Mouse (Mus musculus) hindbrain, embryonic 11.5 days (tissue): ENCODE results near the gene Tenm2. TPM values are rescaled to one million over a fixed set of nuclear protein-coding genes. Genes with fewer than 3 reads are reported as not detected.
A peak's percentile ranks its signal among the peaks of the same experiment; 100 is the strongest.

Experiments
- ATAC-seq: fragments of 200-750 bp; cut with Nextera tagmentation; 2 replicates; pipeline ENCODE4 v1.8.0; 2017; ENCODE audit warnings: mild to moderate bottlenecking, moderate TSS enrichment, moderate library complexity; ENCODE audit not compliant: low FRiP score
- DNase-seq: peaks from one replicate; pipeline ENCODE4 v3.0.0-alpha.2; 2015; ENCODE audit warnings: low spot score
- H3K27ac ChIP-seq: fragments of 300-500 bp; sonication (generic); 2 replicates; pipeline ENCODE4 v1.5.1; 2014; ENCODE audit warnings: mild to moderate bottlenecking, low read depth, low read length
- H3K27me3 ChIP-seq: fragments of 300-500 bp; sonication (generic); 2 replicates; pipeline ENCODE4 v1.6.1; 2014; ENCODE audit warnings: mild to moderate bottlenecking, low read length, moderate library complexity, mixed read lengths; ENCODE audit not compliant: control insufficient read depth, insufficient read depth
- H3K36me3 ChIP-seq: fragments of 300-500 bp; sonication (generic); 2 replicates; pipeline ENCODE4 v1.6.1; 2014; ENCODE audit warnings: mild to moderate bottlenecking, low read length, moderate library complexity, mixed read lengths; ENCODE audit not compliant: control insufficient read depth, insufficient read depth
- H3K4me1 ChIP-seq: fragments of 300-500 bp; sonication (generic); replicated peaks from 2 replicates; pipeline ENCODE4 v1.6.1; 2014; ENCODE audit warnings: low read length, mixed read lengths; ENCODE audit not compliant: control insufficient read depth, insufficient read depth
- H3K4me2 ChIP-seq: fragments of 300-500 bp; sonication (generic); replicated peaks from 2 replicates; pipeline ENCODE4 v1.6.1; 2014; ENCODE audit warnings: mild to moderate bottlenecking, low read depth, low read length
- H3K4me3 ChIP-seq: fragments of 300-500 bp; sonication (generic); 2 replicates; pipeline ENCODE4 v1.5.1; 2014; ENCODE audit warnings: low read depth, low read length
- H3K9ac ChIP-seq: fragments of 300-500 bp; sonication (generic); 2 replicates; pipeline ENCODE4 v1.6.1; 2014; ENCODE audit warnings: low read depth, low read length
- H3K9me3 ChIP-seq: fragments of 300-500 bp; sonication (generic); 2 replicates; pipeline ENCODE4 v1.6.1; 2016; ENCODE audit warnings: low read length; ENCODE audit not compliant: control insufficient read depth
- WGBS: fragments of 180-500 bp; shearing (Covaris S2); extraction: QIAGEN DNeasy Blood & Tissue Kit; methylation state at CpG from one replicate; pipeline ENCODE4 v1.1.7; 2014; 5-methylcytosine and 5-hydroxymethylcytosine counted together
- polyA plus RNA-seq: library from polyadenylated mRNA; unstranded; fragments of >200 nt; fragmentation: Nextera tagmentation; extraction: Ambion mirVana; gene quantifications from 2 replicates; pipeline ENCODE4 v1.2.1, GENCODE M21; 2014

Tenm2 gene
- polyA plus RNA-seq, 1 experiment from 2014 or later: 9.0 TPM

- H3K9ac ChIP-seq: no peak overlapping the region
- H3K4me2 ChIP-seq: no peak overlapping the region
- H3K27me3 ChIP-seq: no peaks in the 10 kb centered on the region
- no peak overlapping the region for H3K4me3 ChIP-seq
- no peaks in the 10 kb centered on the region for H3K36me3 ChIP-seq
- WGBS: 78% methylated on average over 4 of the region's 4 CpGs
- no peaks in the 10 kb centered on the region for H3K9me3 ChIP-seq
- ATAC-seq (no peak), DNase-seq (no peak)
- H3K4me1 ChIP-seq: no peaks in the 10 kb centered on the region
- H3K27ac ChIP-seq: no peak overlapping the region
Observed at GRCm38 (mm10) chr11:36338424-36338823, 897.3 kb downstream of the Tenm2 start.

- ATAC-seq: no peak
- Histone ChIP-seq H3K36me3 (no peaks in the 10 kb centered on the region), H3K27ac (no peak overlapping the region), H3K4me2 (no peak overlapping the region), H3K4me1 (no peaks in the 10 kb centered on the region), H3K27me3 (no peaks in the 10 kb centered on the region), H3K9ac (no peak overlapping the region), H3K4me3 (no peak overlapping the region), H3K9me3 (no peaks in the 10 kb centered on the region)
- no peak for DNase-seq
- WGBS: 91% methylated on average over 6 of the region's 6 CpGs
Observed at GRCm38 (mm10) chr11:36337063-36337462, 898.7 kb downstream of the Tenm2 start.

GRCm38 (mm10) chr11:36335147-36335546 is 900.6 kb downstream of the Tenm2 start:
- Histone ChIP-seq H3K36me3 (no peaks in the 10 kb centered on the region), H3K4me2 (no peak overlapping the region), H3K4me3 (no peak overlapping the region), H3K4me1 (no peaks in the 10 kb centered on the region), H3K27ac (no peak overlapping the region), H3K9ac (no peak overlapping the region), H3K27me3 (no peaks in the 10 kb centered on the region), H3K9me3 (no peaks in the 10 kb centered on the region)
- DNase-seq: no peak
- 71% methylated on average over 5 of the region's 5 CpGs for WGBS
- no peak for ATAC-seq

DNA sequence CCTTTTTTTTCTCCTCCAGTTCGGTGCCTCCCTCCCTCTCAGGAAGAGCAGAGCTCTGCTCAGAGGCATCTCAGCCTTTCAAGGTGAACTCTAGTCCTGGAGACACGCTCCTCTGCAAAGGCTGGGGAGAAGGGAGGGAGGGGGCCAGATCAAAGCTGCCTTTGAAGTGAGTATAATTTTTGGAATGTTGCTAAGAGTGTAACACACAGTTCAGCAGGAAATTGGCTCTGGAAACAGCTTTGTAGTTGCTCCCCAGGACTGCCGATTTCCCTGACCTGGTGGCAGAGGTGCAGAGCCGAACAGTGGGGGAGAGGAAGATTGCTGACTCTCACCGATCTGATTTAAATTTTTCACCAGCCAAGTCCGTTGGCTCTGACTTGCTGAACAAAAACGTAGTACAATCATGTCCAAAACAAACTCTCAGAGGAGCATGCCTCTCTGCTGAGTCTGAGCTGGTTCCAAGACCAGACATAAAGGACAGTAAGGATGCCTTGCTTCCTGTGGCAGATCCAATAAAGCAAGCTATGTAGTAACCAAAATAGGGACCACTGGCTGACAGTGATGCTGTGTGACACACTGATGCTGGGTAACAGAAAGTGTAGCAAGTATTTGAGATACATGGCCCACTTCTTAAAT is 901.5 kb downstream of the Tenm2 start:
- WGBS: 14% methylated on average over 7 of the region's 7 CpGs
- DNase-seq (peak; percentile 21), ATAC-seq (no peak)
- Histone ChIP-seq H3K4me1 (no peaks in the 10 kb centered on the region), H3K27ac (no peak overlapping the region), H3K4me3 (no peak overlapping the region), H3K9me3 (no peaks in the 10 kb centered on the region), H3K36me3 (no peaks in the 10 kb centered on the region), H3K27me3 (no peaks in the 10 kb centered on the region), H3K4me2 (no peak overlapping the region), H3K9ac (no peak overlapping the region)

- no peaks in the 10 kb centered on the region for H3K4me1 ChIP-seq
- H3K27me3 ChIP-seq: no peaks in the 10 kb centered on the region
- 57% methylated on average over 12 of the region's 12 CpGs for WGBS
- no peaks in the 10 kb centered on the region for H3K36me3 ChIP-seq
- no peak overlapping the region for H3K4me2 ChIP-seq
- peak; percentile 60; the same call in 1 of the 2 replicates for ATAC-seq
- H3K4me3 ChIP-seq: no peak overlapping the region
- no peak overlapping the region for H3K27ac ChIP-seq
- no peak overlapping the region for H3K9ac ChIP-seq
- peak; percentile 22 for DNase-seq
- H3K9me3 ChIP-seq: no peaks in the 10 kb centered on the region
Observed at GRCm38 (mm10) chr11:36332222-36332621, 903.5 kb downstream of the Tenm2 start.

DNA sequence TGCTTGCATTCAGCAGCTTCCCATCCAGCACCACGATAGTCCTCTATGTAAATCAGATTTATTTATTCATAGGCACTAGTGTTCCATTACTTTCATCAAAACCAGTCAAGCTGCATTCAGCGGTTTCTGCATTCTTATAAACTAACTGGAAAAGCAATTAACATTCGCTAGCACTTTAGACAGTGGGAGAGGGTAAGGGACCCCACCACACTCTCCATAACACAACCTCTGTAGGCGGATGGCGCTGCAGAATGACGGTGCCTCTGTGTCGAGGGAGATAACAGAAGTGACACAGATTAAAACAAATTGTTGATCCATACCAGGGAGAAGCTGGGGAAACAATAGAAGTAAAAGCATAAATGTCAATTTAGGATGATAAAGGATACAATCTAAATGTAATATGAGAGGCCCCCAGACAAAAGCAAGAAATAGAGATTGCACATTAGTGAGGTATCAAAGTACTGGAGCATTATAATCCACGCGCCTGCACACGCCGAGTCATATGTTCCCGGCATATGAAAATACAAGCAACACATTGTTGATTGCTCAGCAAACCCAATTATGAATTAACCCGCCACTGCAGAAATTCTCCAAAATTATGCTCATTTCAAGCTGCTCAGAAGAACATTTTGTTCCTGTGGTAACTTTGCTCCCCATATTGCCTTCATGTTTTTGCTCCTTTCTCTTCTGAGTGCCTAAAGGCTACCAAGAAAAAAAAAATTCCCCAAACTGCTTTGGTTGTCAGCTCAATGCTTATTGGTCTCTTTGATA is 904.2 kb downstream of the Tenm2 start:
- Histone ChIP-seq H3K4me2 (no peak overlapping the region), H3K4me1 (no peaks in the 10 kb centered on the region), H3K36me3 (no peaks in the 10 kb centered on the region), H3K9ac (no peak overlapping the region), H3K4me3 (no peak overlapping the region), H3K27me3 (no peaks in the 10 kb centered on the region), H3K27ac (no peak overlapping the region), H3K9me3 (no peaks in the 10 kb centered on the region)
- WGBS: 68% methylated on average over 13 of the region's 13 CpGs
- DNase-seq (peak; percentile 22), ATAC-seq (no peak)

- H3K4me1 ChIP-seq: no peaks in the 10 kb centered on the region
- no peak overlapping the region for H3K9ac ChIP-seq
- H3K36me3 ChIP-seq: no peaks in the 10 kb centered on the region
- no peak overlapping the region for H3K4me2 ChIP-seq
- no peak for DNase-seq
- no peak for ATAC-seq
- H3K9me3 ChIP-seq: no peaks in the 10 kb centered on the region
- 88% methylated on average over 5 of the region's 5 CpGs for WGBS
- H3K27ac ChIP-seq: no peak overlapping the region
- H3K4me3 ChIP-seq: no peak overlapping the region
- no peaks in the 10 kb centered on the region for H3K27me3 ChIP-seq
Observed at GRCm38 (mm10) chr11:36327243-36327642, 908.5 kb downstream of the Tenm2 start.

DNA sequence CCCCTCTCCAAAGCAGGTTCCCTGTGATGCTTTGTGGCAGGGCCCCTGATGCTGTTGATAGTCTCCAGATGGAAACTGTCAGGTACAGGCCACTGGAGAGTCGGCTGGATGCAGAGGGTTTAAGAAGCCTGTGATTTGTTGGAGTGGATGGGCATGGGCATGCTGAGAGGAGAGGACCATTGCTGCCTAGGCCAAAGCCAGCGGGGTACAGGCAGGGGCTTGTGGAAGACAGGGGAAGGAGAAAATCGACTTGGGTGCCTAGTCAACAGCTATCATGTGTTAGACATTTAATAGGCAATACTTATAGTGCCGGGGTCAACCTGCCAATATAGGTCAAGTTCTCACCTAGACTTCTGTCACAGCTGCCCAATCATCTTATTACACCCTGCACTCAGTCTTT is 926.4 kb downstream of the Tenm2 start:
- no peaks in the 10 kb centered on the region for H3K36me3 ChIP-seq
- H3K4me3 ChIP-seq: no peak overlapping the region
- no peak overlapping the region for H3K4me2 ChIP-seq
- H3K4me1 ChIP-seq: no peaks in the 10 kb centered on the region
- H3K9me3 ChIP-seq: no peaks in the 10 kb centered on the region
- ATAC-seq (no peak), DNase-seq (no peak)
- H3K27ac ChIP-seq: no peak overlapping the region
- no peaks in the 10 kb centered on the region for H3K27me3 ChIP-seq
- H3K9ac ChIP-seq: no peak overlapping the region
- WGBS: 89% methylated on average over 4 of the region's 4 CpGs

DNA sequence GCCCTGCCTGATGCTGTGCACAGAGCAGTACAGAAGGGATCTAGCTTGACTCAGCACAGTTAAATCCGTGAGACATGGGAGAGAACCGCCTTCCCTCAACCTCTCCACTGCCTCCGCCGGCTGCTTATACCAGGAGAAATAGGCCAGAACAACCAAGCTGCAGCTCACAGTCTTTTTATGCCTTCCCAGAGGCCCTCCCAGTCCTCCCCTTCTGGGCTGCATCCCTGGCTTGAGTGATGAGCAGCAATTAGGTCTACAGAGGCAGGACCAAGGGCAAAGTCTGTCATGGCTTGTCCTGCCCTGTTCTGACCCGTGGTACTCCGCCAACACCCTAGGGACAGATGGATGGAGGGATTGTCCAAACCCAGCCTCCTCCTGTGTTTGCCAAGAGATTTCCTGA is 928.5 kb downstream of the Tenm2 start:
- Histone ChIP-seq H3K9me3 (no peaks in the 10 kb centered on the region), H3K4me1 (no peaks in the 10 kb centered on the region), H3K27me3 (no peaks in the 10 kb centered on the region), H3K4me3 (no peak overlapping the region), H3K36me3 (no peaks in the 10 kb centered on the region), H3K27ac (no peak overlapping the region), H3K4me2 (no peak overlapping the region), H3K9ac (no peak overlapping the region)
- ATAC-seq (no peak), DNase-seq (no peak)
- WGBS: 93% methylated on average over 6 of the region's 6 CpGs
